Mouse (Mus musculus) liver, postnatal 0 days (tissue): ENCODE data around the gene Gm13178. TPM values are rescaled to one million over a fixed set of nuclear protein-coding genes. Genes with fewer than 3 reads are reported as not detected.
A peak's percentile ranks its signal among the peaks of the same experiment; 100 is the strongest.

Experiments used
- ATAC-seq: fragments of 200-750 bp; cut with Nextera tagmentation; 2 replicates; pipeline ENCODE4 v1.8.0; 2017; ENCODE audit warnings: mild to moderate bottlenecking, moderate library complexity
- DNase-seq: peaks from one replicate; pipeline ENCODE4 v3.0.0-alpha.2; 2016
- H3K27ac ChIP-seq: fragments of 300-500 bp; sonication (generic); 2 replicates; pipeline ENCODE4 v1.5.1; 2014; ENCODE audit warnings: antibody characterized with exemption, moderate library complexity, mild to moderate bottlenecking, low read depth
- H3K27me3 ChIP-seq: fragments of 300-500 bp; sonication (generic); 2 replicates; pipeline ENCODE4 v1.6.1; 2014; ENCODE audit warnings: low read length, control low read depth, mixed read lengths; ENCODE audit not compliant: insufficient read depth
- H3K36me3 ChIP-seq: fragments of 300-500 bp; sonication (generic); replicated peaks from 2 replicates; pipeline ENCODE4 v1.6.1; 2014; ENCODE audit warnings: mild to moderate bottlenecking, control low read depth, low read length, moderate library complexity, mixed read lengths; ENCODE audit not compliant: insufficient read depth
- H3K4me1 ChIP-seq: fragments of 300-500 bp; sonication (generic); 2 replicates; pipeline ENCODE4 v1.6.1; 2014; ENCODE audit warnings: antibody characterized with exemption, mild to moderate bottlenecking, control low read depth; ENCODE audit not compliant: insufficient read depth
- H3K4me2 ChIP-seq: fragments of 300-500 bp; sonication (generic); 2 replicates; pipeline ENCODE4 v1.6.1; 2014; ENCODE audit warnings: low read depth, mild to moderate bottlenecking, low read length, moderate library complexity, mixed read lengths
- H3K4me3 ChIP-seq: fragments of 300-500 bp; sonication (generic); 2 replicates; pipeline ENCODE4 v1.5.1; 2014; ENCODE audit warnings: low read depth, low read length
- H3K9ac ChIP-seq: fragments of 300-500 bp; sonication (generic); replicated peaks from 2 replicates; pipeline ENCODE4 v1.6.1; 2014; ENCODE audit warnings: mild to moderate bottlenecking, moderate library complexity
- H3K9me3 ChIP-seq: fragments of 300-500 bp; sonication (generic); 2 replicates; pipeline ENCODE4 v1.6.1; 2016; ENCODE audit warnings: mild to moderate bottlenecking, control low read depth, low read length, mixed read lengths
- CTCF ChIP-seq: sonication (generic); IDR thresholded peaks from 2 replicates; pipeline ENCODE4 v1.5.1; 2016; ENCODE audit warnings: antibody characterized with exemption, low read depth
- EP300 ChIP-seq: IDR thresholded peaks from 2 replicates; pipeline ENCODE4 v1.6.1; 2016; ENCODE audit warnings: antibody characterized with exemption, low read depth, mild to moderate bottlenecking
- WGBS: fragments of 180-500 bp; shearing (Covaris S2); extraction: QIAGEN DNeasy Blood & Tissue Kit; methylation state at CpG from one replicate; pipeline ENCODE4 v1.1.7; 2014; ENCODE audit not compliant: insufficient replicate concordance; 5-methylcytosine and 5-hydroxymethylcytosine counted together
- polyA plus RNA-seq: library from polyadenylated mRNA; unstranded; fragments of >200 nt; fragmentation: Nextera tagmentation; extraction: Ambion mirVana; gene quantifications from 2 replicates; pipeline ENCODE4 v1.2.1, GENCODE M21; 2015

The Gm13178 gene
- not detected in 2 replicates for polyA plus RNA-seq

DNA sequence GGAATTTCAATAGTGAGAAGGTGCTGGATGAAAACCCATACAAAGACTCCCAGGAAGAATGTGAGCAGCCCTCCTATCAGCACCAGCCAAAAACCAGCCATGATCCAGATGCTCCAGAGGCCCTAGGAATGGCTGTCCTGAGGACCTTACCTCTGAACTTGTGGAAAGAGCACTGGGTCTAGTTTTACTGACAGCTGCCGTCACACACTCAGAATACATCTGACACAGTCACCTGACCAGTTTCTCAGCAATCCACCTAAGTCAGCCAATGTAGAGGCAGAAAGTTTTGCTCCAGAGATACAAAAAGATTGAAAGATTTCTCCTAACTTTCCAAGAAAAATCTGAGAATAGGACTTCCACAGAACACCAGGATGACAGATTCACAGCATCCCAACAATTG lies at the start of gene Gm13178:
Gm13178 (minus strand) TSS at position 101 of the 400 bp plus-strand sequence.
- H3K27me3 ChIP-seq: no peaks in the 10 kb centered on the region
- ATAC-seq (no peak), DNase-seq (no peak)
- no peak within 1 kb of the TSS for H3K4me3 ChIP-seq
- H3K27ac ChIP-seq: no peak within 1 kb of the TSS
- no peak within 1 kb of the TSS for H3K9ac ChIP-seq
- no peaks in the 10 kb centered on the region for H3K36me3 ChIP-seq
- H3K4me1 ChIP-seq: no peaks in the 10 kb centered on the region
- TF ChIP-seq EP300: no peak
- no peak for TF ChIP-seq CTCF
- no peaks in the 10 kb centered on the region for H3K9me3 ChIP-seq
- WGBS: 80% methylated on average over 1 of the region's 1 CpGs
- H3K4me2 ChIP-seq: no peak within 1 kb of the TSS

DNA sequence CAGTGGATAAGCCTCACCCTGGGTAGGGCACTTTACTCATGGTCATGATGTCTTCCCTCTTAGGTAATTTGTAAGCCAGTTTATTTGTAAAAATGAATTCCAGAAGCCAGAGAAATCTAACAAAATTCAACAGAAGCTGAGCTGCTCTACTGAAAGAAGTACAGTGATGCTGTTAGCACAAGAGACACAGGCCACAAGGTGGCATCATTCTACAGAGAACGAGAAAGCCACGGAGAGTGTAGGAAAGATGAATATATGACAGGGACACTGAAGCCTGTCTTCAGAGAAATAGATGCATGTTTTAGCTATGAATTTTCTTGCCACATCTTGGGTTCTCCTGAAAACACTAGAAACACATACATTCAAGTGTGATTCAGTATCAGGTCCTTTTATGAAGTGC lies 44.5 kb upstream of the Gm13178 start:
- DNase-seq: peak; percentile 15
- Histone ChIP-seq H3K27me3 (no peaks in the 10 kb centered on the region), H3K9me3 (no peaks in the 10 kb centered on the region), H3K4me1 (no peaks in the 10 kb centered on the region), H3K9ac (no peak overlapping the region), H3K27ac (no peak overlapping the region), H3K36me3 (no peaks in the 10 kb centered on the region), H3K4me2 (no peak overlapping the region), H3K4me3 (no peak overlapping the region)
- ATAC-seq: no peak
- TF ChIP-seq CTCF: peak; percentile 57
- TF ChIP-seq EP300: no peak
- 21% methylated on average over 2 of the region's 2 CpGs for WGBS

DNA sequence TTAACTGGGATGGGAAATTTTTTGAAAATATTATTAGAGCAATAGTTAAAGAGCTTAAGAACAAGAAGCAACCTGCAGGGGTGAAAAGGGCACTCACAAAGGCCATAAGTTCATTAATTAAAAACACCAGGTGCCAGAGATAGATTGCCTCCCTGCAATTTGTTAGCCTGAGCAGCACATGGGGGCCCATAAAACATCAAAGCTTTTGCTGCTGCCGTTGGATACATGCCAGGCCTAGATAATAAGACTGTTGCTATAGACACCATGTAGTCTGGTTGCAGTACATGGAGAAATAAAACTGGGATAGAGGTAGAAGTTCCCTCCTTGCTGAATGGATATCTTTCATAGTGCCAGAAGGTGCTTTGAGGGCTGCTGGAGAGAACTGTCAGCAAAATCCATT lies 27.9 kb upstream of the Gm13178 start:
- H3K27ac ChIP-seq: no peak overlapping the region
- no peaks in the 10 kb centered on the region for H3K9me3 ChIP-seq
- no peaks in the 10 kb centered on the region for H3K36me3 ChIP-seq
- TF ChIP-seq EP300 (no peak), CTCF (no peak)
- ATAC-seq (no peak), DNase-seq (no peak)
- H3K4me2 ChIP-seq: no peak overlapping the region
- no peak overlapping the region for H3K9ac ChIP-seq
- H3K4me1 ChIP-seq: no peaks in the 10 kb centered on the region
- no peaks in the 10 kb centered on the region for H3K27me3 ChIP-seq
- no peak overlapping the region for H3K4me3 ChIP-seq
- 24% methylated on average over 1 of the region's 1 CpGs for WGBS

DNA sequence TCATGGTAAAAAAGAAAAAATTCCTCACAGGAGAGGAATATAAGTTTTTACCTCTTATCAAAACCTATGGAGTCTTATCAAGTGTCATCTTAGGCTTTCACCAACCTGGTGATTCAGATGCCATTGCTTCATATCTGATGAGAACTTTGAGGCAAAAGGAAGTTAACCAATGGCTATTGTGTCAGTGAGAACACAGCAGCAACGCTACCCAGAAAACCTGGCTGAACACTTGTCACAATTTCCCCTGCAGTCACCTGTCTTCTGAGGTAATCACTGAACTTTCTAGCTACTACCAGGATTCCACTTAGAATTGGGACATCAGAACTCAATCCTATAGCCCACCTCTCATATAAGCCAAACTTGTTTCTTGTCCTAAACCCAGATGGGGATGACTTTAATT lies 1.5 kb downstream of the Gm13178 start:
- DNase-seq: no peak
- Histone ChIP-seq H3K27me3 (no peaks in the 10 kb centered on the region), H3K27ac (no peak overlapping the region), H3K9me3 (no peaks in the 10 kb centered on the region), H3K4me2 (no peak overlapping the region), H3K9ac (no peak overlapping the region), H3K36me3 (no peaks in the 10 kb centered on the region), H3K4me1 (no peaks in the 10 kb centered on the region), H3K4me3 (no peak overlapping the region)
- TF ChIP-seq CTCF (no peak), EP300 (no peak)
- no peak for ATAC-seq
- WGBS: 60% methylated on average over 1 of the region's 1 CpGs

DNA sequence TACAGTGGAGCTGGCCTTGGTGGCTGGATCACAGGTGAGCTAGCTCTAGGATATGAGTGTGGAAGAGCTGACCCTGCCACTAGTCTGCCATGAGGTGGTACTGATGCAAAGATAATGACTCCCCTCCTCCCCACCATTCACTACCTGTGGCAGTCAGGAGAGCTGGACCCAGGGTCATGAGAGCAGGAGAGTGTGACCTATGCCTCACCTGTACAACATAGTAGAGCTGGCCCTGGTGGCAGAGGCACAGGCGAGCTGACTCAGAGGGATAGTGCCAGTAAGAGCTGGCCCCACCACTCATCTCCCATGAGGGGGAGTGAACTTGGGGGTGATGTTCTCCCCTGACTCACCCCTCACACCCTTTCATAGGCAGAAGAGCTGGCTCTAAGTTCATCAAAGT lies 2.9 kb downstream of the Gm13178 start:
- ATAC-seq (no peak), DNase-seq (no peak)
- H3K9ac ChIP-seq: no peak overlapping the region
- H3K4me3 ChIP-seq: no peak overlapping the region
- TF ChIP-seq EP300 (no peak), CTCF (no peak)
- H3K27ac ChIP-seq: no peak overlapping the region
- no peaks in the 10 kb centered on the region for H3K27me3 ChIP-seq
- no peak overlapping the region for H3K4me2 ChIP-seq
- no peaks in the 10 kb centered on the region for H3K36me3 ChIP-seq
- WGBS: 73% methylated on average over 1 of the region's 1 CpGs
- H3K9me3 ChIP-seq: no peaks in the 10 kb centered on the region
- H3K4me1 ChIP-seq: no peaks in the 10 kb centered on the region

DNA sequence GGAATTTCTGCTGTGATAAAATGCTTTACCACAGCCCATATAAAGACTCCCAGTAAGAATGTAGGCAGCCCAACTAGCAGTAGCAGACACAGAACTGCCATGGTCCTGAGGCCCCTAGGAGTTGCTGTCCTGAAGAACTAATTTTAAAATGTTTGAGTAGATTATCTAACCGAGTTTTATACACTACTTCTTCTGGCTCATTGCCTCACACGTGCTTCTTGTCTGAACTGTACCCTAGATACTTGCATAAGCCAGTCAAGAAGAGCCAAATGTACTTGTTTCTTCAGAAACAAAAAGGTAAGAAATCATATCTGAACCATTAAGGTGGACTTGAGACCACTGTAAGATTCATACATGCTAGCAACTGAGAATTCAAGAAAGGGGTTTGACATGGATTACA lies 34.9 kb downstream of the Gm13178 start, which contains the start of gene Gm436:
Gm436 (minus strand) TSS at position 101 of the 400 bp plus-strand sequence.
- Histone ChIP-seq H3K4me2 (no peak within 1 kb of the TSS), H3K36me3 (no peaks in the 10 kb centered on the region), H3K27me3 (no peaks in the 10 kb centered on the region), H3K9ac (no peak within 1 kb of the TSS), H3K4me1 (no peaks in the 10 kb centered on the region), H3K27ac (no peak within 1 kb of the TSS), H3K9me3 (peaks cover 3% of the 10 kb centered on the region; the same call in 1 of the 2 replicates), H3K4me3 (no peak within 1 kb of the TSS)
- WGBS: 33% methylated on average over 2 of the region's 2 CpGs
- ATAC-seq (no peak), DNase-seq (no peak)
- TF ChIP-seq EP300: no peak
- no peak for TF ChIP-seq CTCF

Other genes starting within 250 kb of the Gm13178 start
- gene 9430007A20Rik, start 201.6 kb downstream of the Gm13178 start, polyA plus RNA-seq: not detected in 2 replicates
- gene Gm13124, start 156.3 kb downstream of the Gm13178 start, polyA plus RNA-seq: not detected in 2 replicates
- not detected in 2 replicates for gene Aadacl4, start 107.7 kb downstream of the Gm13178 start, polyA plus RNA-seq
- not detected in 2 replicates for gene Gm436, start 35.0 kb downstream of the Gm13178 start, polyA plus RNA-seq
- gene Gm438, start 65.2 kb upstream of the Gm13178 start, polyA plus RNA-seq: not detected in 2 replicates
- gene Dhrs3, start 171.4 kb upstream of the Gm13178 start, polyA plus RNA-seq: 49.8 and 52.8 TPM in 2 replicates